Mouse (Mus musculus) ES-E14 (cell line): ENCODE results near the gene Rap1gap.

ENCODE experiments used
- HCFC1 ChIP-seq: IDR thresholded peaks from 2 replicates; pipeline ENCODE4 v1.6.1; 2012; ENCODE audit warnings: low read length, inconsistent platforms, borderline replicate concordance; ENCODE audit not compliant: insufficient read depth
- MAFK ChIP-seq: IDR thresholded peaks from 2 replicates; pipeline ENCODE4 v1.6.1; 2014; ENCODE audit warnings: mild to moderate bottlenecking, low read depth, low read length, inconsistent platforms; ENCODE audit not compliant: insufficient read depth
- ZNF384 ChIP-seq: IDR thresholded peaks from 2 replicates; pipeline ENCODE4 v1.6.1; 2012; ENCODE audit warnings: low read depth, low read length, inconsistent platforms

DNA sequence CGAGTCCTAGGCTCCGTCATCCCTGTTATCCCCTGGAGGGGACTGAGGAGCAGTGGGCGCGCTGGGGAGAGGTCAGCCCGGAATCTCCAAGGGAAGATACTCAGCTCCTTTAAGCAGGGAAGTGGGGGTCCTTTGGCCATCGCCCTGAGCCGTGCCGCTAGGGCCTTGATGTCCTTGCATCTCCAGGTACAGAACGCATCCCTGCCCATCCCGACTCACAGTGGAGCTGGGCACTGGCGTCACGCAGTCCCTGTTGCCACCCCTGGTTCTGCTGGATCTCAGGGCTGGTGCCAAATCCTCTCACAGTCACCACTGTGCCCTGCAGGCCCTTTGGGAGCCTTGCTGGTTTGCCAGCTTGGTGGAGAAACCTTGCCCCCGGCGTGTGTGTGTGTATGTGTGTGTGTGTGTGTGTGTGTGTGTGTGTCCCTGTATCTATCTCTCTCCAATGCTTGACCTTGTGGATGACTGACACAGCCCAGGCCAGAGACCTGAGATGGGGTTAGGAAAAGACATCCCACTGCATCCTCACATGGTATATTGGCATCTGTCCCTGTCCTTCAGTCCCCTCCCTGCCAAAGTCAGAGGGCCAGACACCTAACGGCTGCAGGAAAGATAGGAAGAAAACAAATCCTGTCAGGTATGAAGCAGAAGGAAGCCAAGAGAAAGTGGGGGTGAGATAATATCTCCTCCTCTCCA is 602 bp downstream of the Rap1gap start:
- TF ChIP-seq ZNF384 (no peak), MAFK (no peak), HCFC1 (no peak)
